Mouse (Mus musculus) megakaryocyte, embryonic 14.5 days (primary cell): ENCODE data around the gene Adgre1.

ENCODE experiments used
- FLI1 ChIP-seq: IDR thresholded peaks from 2 replicates; pipeline ENCODE4 v1.6.1; 2012; ENCODE audit warnings: low read length, inconsistent platforms, mixed read lengths
- GATA1 ChIP-seq: IDR thresholded peaks from 3 replicates; pipeline ENCODE4 v1.6.1; 2012; ENCODE audit warnings: mixed read lengths, low read length, inconsistent platforms, borderline replicate concordance

DNA sequence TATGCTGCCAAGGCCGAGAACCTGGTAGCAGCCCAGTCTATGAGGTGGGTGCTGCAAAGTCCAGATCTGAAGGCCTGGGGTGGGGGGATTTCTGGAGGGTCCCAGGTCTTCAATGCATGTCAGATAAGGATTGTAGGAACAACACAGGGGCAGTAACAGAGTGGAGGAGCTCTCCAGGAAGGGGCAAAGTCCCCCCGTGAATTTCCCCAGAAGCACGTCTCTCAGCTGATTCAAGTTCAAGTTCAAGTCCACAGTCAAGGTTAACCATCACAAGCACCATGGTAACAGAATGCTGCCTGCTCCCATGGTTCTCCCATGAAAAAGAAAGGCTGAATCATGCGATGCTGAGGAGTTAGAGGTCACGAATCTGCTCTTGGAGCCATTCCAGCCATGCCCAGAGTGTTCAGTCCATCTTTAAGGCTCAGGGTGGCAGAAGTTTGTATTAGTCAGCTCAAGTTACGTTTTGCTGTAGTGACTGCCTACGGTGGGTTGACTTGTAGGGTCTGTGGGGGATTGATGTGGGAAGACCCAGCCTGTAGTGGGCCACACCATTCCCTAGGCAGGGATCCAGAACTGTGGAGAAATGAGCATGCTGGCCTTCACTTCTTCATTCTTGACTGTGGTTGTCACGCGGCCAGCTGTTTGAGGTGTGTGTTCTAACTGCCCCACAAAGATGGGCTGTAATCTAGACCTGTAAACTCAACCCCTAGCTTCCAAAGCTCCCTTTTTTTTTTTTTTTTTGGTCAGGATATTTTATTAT, 24.3 kb upstream of the Adgre1 start:
- TF ChIP-seq GATA1: no peak
- no peak for TF ChIP-seq FLI1
